Mouse (Mus musculus) heart, embryonic 16.5 days (tissue): Measurements from ENCODE around the gene Tpbpb. TPM values are rescaled to one million over a fixed set of nuclear protein-coding genes. Genes with fewer than 3 reads are reported as not detected.

Source experiments
- polyA plus RNA-seq: library from polyadenylated mRNA; unstranded; fragments of >200 nt; fragmentation: Nextera tagmentation; extraction: Ambion mirVana; gene quantifications from 2 replicates; pipeline ENCODE4 v1.2.1, GENCODE M21; 2015

Gene Tpbpb
- polyA plus RNA-seq, 1 experiment from 2014 or later: not detected

Other genes with a start within 250 kb of the Tpbpb start
- not detected in 2 replicates for gene BC051665, start 118.5 kb downstream of the Tpbpb start, polyA plus RNA-seq
- not detected in 2 replicates for gene Ctsll3, start 102.0 kb downstream of the Tpbpb start, polyA plus RNA-seq
- 0.87 TPM in 1 of 2 replicates, not detected in the other for gene 4930486L24Rik, start 40.4 kb downstream of the Tpbpb start, polyA plus RNA-seq
- 1.0 TPM in 1 of 2 replicates, not detected in the other for gene Gm49392, start 8.0 kb downstream of the Tpbpb start, polyA plus RNA-seq
- 5.3 and 6.1 TPM in 2 replicates for gene Ctla2b, start 7.4 kb downstream of the Tpbpb start, polyA plus RNA-seq
- not detected in 2 replicates for gene Gm49393, start 30.7 kb upstream of the Tpbpb start, polyA plus RNA-seq
- gene Gm49391, start 31.7 kb upstream of the Tpbpb start, polyA plus RNA-seq: 2.7 and 3.3 TPM in 2 replicates
- 86.1 and 88.3 TPM in 2 replicates for gene Ctla2a, start 31.7 kb upstream of the Tpbpb start, polyA plus RNA-seq
- not detected in 2 replicates for gene Tpbpa, start 37.1 kb upstream of the Tpbpb start, polyA plus RNA-seq
- gene Ctsj, start 101.1 kb upstream of the Tpbpb start, polyA plus RNA-seq: not detected in 2 replicates
- not detected in 2 replicates for gene Ctsq, start 135.8 kb upstream of the Tpbpb start, polyA plus RNA-seq